Mouse (Mus musculus) E14TG2a.4 (cell line): ENCODE results near the gene Abcb1b.

ENCODE experiments used
- CTCF ChIP-seq: conservative IDR thresholded peaks from 2 replicates; pipeline ENCODE4 v1.5.1; 2014; ENCODE audit warnings: low read length
- NANOG ChIP-seq: IDR thresholded peaks from 2 replicates; pipeline ENCODE4 v1.6.1; 2014; ENCODE audit warnings: borderline replicate concordance, low read length, mixed read lengths

GRCm38 (mm10) chr5:8896198-8896597 lies 98.3 kb downstream of the Abcb1b start:
- no peak for TF ChIP-seq CTCF
- TF ChIP-seq NANOG, result no peak
